Mouse (Mus musculus): ENCODE data around the gene D1Pas1.

DNA sequence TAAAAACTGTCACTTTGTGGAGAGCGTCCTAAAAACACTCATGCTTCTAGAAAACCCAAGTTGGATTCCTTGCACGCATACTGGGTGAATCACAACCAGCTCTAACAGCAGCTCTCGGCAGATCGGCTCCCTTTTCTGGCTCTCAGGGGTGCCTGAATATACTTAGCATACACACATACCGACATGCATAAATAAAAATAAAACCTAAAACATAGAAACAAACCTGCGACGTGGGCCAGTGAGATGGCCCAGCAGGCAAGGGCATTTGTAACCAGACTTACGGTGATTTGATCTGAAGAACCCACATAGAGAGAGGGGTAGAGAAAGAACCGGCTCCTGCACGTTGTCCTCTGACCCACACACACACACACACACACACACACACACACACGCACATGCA, 17.9 kb downstream of the D1Pas1 start:
- no peak for TF ChIP-seq EP300 (IDR thresholded peaks at IDR 0.05; ENCODE audit: insufficient read depth, low read depth, low read length)
- no peak for TF ChIP-seq CTCF (IDR thresholded peaks at IDR 0.05; ENCODE audit: low read depth, low read length)
- no peak for TF ChIP-seq POLR2A (IDR thresholded peaks at IDR 0.05; ENCODE audit: insufficient read depth, low read length)

Measured in ES-Bruce4 (cell line).